Mouse (Mus musculus) heart, adult 2 months (tissue): ENCODE data around the gene Casr. TPM values are rescaled to one million over a fixed set of nuclear protein-coding genes. Genes with fewer than 3 reads are reported as not detected.

Source experiments
- DNase-seq, 2 experiments: peaks; one replicate each; pipeline ENCODE4 v3.0.0; 2021
- H3K27ac ChIP-seq: fragments of 200-600 bp; 2 replicates; pipeline ENCODE4 v1.8.1; 2022
- H3K27me3 ChIP-seq: fragments of 200-500 bp; 2 replicates; pipeline ENCODE4 v1.6.1; 2012; ENCODE audit warnings: mild to moderate bottlenecking, low read length, inconsistent platforms, mixed read lengths; ENCODE audit not compliant: control insufficient read depth, insufficient read depth
- H3K36me3 ChIP-seq: fragments of 200-500 bp; 2 replicates; pipeline ENCODE4 v1.6.1; 2012; ENCODE audit warnings: low read length, inconsistent platforms; ENCODE audit not compliant: control insufficient read depth, insufficient read depth
- H3K4me1 ChIP-seq: fragments of 200-500 bp; 2 replicates; pipeline ENCODE4 v1.6.1; 2011; ENCODE audit warnings: low read length; ENCODE audit not compliant: control insufficient read depth, insufficient read depth
- H3K4me3 ChIP-seq: fragments of 200-600 bp; 2 replicates; pipeline ENCODE4 v1.8.1; 2022
- H3K79me2 ChIP-seq: fragments of 200-500 bp; replicated peaks from 2 replicates; pipeline ENCODE4 v1.6.1; 2012; ENCODE audit warnings: mild to moderate bottlenecking, inconsistent platforms, low read length, moderate library complexity, mixed read lengths; ENCODE audit not compliant: control insufficient read depth, insufficient read depth
- H3K9ac ChIP-seq: fragments of 200-500 bp; 2 replicates; pipeline ENCODE4 v1.6.1; 2012; ENCODE audit warnings: low read depth, mild to moderate bottlenecking, control low read depth, inconsistent platforms, low read length, mixed read lengths
- CTCF ChIP-seq: fragments of 200-600 bp; IDR thresholded peaks from 2 replicates; pipeline ENCODE4 v1.8.1; 2022; ENCODE audit warnings: antibody characterized with exemption, mild to moderate bottlenecking, moderate library complexity
- EP300 ChIP-seq: fragments of 200-500 bp; IDR thresholded peaks from 2 replicates; pipeline ENCODE4 v1.6.1; 2011; ENCODE audit warnings: low read depth, low read length, control low read depth; ENCODE audit not compliant: insufficient read depth
- POLR2A ChIP-seq: fragments of 200-500 bp; IDR thresholded peaks from 2 replicates; pipeline ENCODE4 v1.6.1; 2011; ENCODE audit warnings: mild to moderate bottlenecking, low read depth, low read length, control low read depth; ENCODE audit not compliant: insufficient read depth
- WGBS: fragments of 180-500 bp; shearing (Covaris S2); methylation state at CpG from one replicate; pipeline ENCODE4 v1.1.7; 2018; 5-methylcytosine and 5-hydroxymethylcytosine counted together
- intact Hi-C: fragments of 180-260 bp; cut with DNase I; formaldehyde crosslinking; loops from one replicate; pipeline ENCODE4 v1.15.1; 2025
- polyA plus RNA-seq: library from polyadenylated mRNA; depleted of rRNA; stranded (reverse); fragments of >200 nt; gene quantifications from 2 replicates; pipeline ENCODE4 v1.2.3, GENCODE M21; 2012
- total RNA-seq, 2 experiments: library from RNA; stranded (reverse); gene quantifications; 2 replicates each; pipeline ENCODE4 v1.2.3; 2021

Casr gene
- total and polyA plus RNA-seq, 3 experiments: 0.05 TPM; not detected in 2

- peak in 1 of 2 experiments; percentile 13 for DNase-seq
- Histone ChIP-seq H3K36me3 (no peaks in the 10 kb centered on the region), H3K4me1 (no peaks in the 10 kb centered on the region), H3K4me3 (no peak overlapping the region), H3K27ac (no peak overlapping the region), H3K27me3 (no peaks in the 10 kb centered on the region), H3K9ac (no peak overlapping the region), H3K79me2 (no peaks in the 10 kb centered on the region)
- WGBS: 42% methylated on average over 9 of the region's 9 CpGs
- TF ChIP-seq EP300: no peak
- no peak for TF ChIP-seq CTCF
- no peak for TF ChIP-seq POLR2A
- intact Hi-C loops: no loop called here
Measured at GRCm38 (mm10) chr16:36476866-36477265, 85.1 kb downstream of the Casr start.

GRCm38 (mm10) chr16:36475530-36475929 lies 86.4 kb downstream of the Casr start:
- no peak overlapping the region for H3K4me3 ChIP-seq
- H3K27me3 ChIP-seq: no peaks in the 10 kb centered on the region
- no peak for DNase-seq
- no peak overlapping the region for H3K9ac ChIP-seq
- intact Hi-C loops: no loop called here
- no peaks in the 10 kb centered on the region for H3K79me2 ChIP-seq
- 93% methylated on average over 3 of the region's 3 CpGs for WGBS
- TF ChIP-seq EP300 (no peak), CTCF (no peak), POLR2A (no peak)
- no peaks in the 10 kb centered on the region for H3K36me3 ChIP-seq
- H3K27ac ChIP-seq: no peak overlapping the region
- no peaks in the 10 kb centered on the region for H3K4me1 ChIP-seq

GRCm38 (mm10) chr16:36474849-36475248 lies 87.1 kb downstream of the Casr start:
- intact Hi-C loops: no loop called here
- Histone ChIP-seq H3K4me3 (no peak overlapping the region), H3K4me1 (no peaks in the 10 kb centered on the region), H3K27me3 (no peaks in the 10 kb centered on the region), H3K79me2 (no peaks in the 10 kb centered on the region), H3K36me3 (no peaks in the 10 kb centered on the region), H3K9ac (no peak overlapping the region), H3K27ac (no peak overlapping the region)
- WGBS: 62% methylated on average over 2 of the region's 2 CpGs
- DNase-seq: no peak
- no peak for TF ChIP-seq POLR2A
- no peak for TF ChIP-seq EP300
- no peak for TF ChIP-seq CTCF

GRCm38 (mm10) chr16:36473217-36474216 lies 88.4 kb downstream of the Casr start:
- Histone ChIP-seq H3K27me3 (no peaks in the 10 kb centered on the region), H3K27ac (no peak overlapping the region), H3K9ac (no peak overlapping the region), H3K4me1 (no peaks in the 10 kb centered on the region), H3K4me3 (no peak overlapping the region), H3K79me2 (no peaks in the 10 kb centered on the region), H3K36me3 (no peaks in the 10 kb centered on the region)
- peak; percentile 99 for TF ChIP-seq CTCF
- no peak for TF ChIP-seq POLR2A
- peak; percentile 50; the same call in 1 of the 2 replicates for TF ChIP-seq EP300
- DNase-seq: peak; percentile 16 to 66
- 50% methylated on average over 17 of the region's 17 CpGs for WGBS
- intact Hi-C loops: loop anchor here (1.0 kb wide), 3 partner anchors 149 to 537 kb away; no protein-coding TSS in a partner anchor

- no peak for DNase-seq
- intact Hi-C loops: no loop called here
- no peaks in the 10 kb centered on the region for H3K27me3 ChIP-seq
- no peak overlapping the region for H3K27ac ChIP-seq
- no peaks in the 10 kb centered on the region for H3K79me2 ChIP-seq
- WGBS: 54% methylated on average over 13 of the region's 13 CpGs
- H3K9ac ChIP-seq: no peak overlapping the region
- TF ChIP-seq EP300: no peak
- no peak for TF ChIP-seq POLR2A
- no peak for TF ChIP-seq CTCF
- H3K4me3 ChIP-seq: no peak overlapping the region
- H3K4me1 ChIP-seq: no peaks in the 10 kb centered on the region
- H3K36me3 ChIP-seq: no peaks in the 10 kb centered on the region
Measured at GRCm38 (mm10) chr16:36471066-36471633, 90.8 kb downstream of the Casr start.
